Mouse (Mus musculus) heart, embryonic 15.5 days (tissue): ENCODE results near the gene Slc12a3. TPM values are rescaled to one million over a fixed set of nuclear protein-coding genes. Genes with fewer than 3 reads are reported as not detected.
A peak's percentile ranks its signal among the peaks of the same experiment; 100 is the strongest.

Source experiments
- ATAC-seq: fragments of 200-750 bp; cut with Nextera tagmentation; replicated peaks from 2 replicates; pipeline ENCODE4 v1.8.0; 2017; ENCODE audit warnings: low read depth, moderate TSS enrichment; ENCODE audit not compliant: insufficient number of reproducible peaks, insufficient read depth, low FRiP score
- H3K27ac ChIP-seq: fragments of 300-500 bp; sonication (generic); 2 replicates; pipeline ENCODE4 v1.5.1; 2015; ENCODE audit warnings: mild to moderate bottlenecking, inconsistent platforms
- H3K27me3 ChIP-seq: fragments of 300-500 bp; sonication (generic); 2 replicates; pipeline ENCODE4 v1.6.1; 2015; ENCODE audit warnings: inconsistent platforms
- H3K36me3 ChIP-seq: fragments of 300-500 bp; sonication (generic); 2 replicates; pipeline ENCODE4 v1.6.1; 2015; ENCODE audit warnings: mild to moderate bottlenecking, inconsistent platforms
- H3K4me1 ChIP-seq: fragments of 300-500 bp; sonication (generic); replicated peaks from 2 replicates; pipeline ENCODE4 v1.6.1; 2015; ENCODE audit warnings: inconsistent platforms
- H3K4me2 ChIP-seq: fragments of 300-500 bp; sonication (generic); 2 replicates; pipeline ENCODE4 v1.6.1; 2015; ENCODE audit warnings: inconsistent platforms, mild to moderate bottlenecking, moderate library complexity
- H3K4me3 ChIP-seq: fragments of 300-500 bp; sonication (generic); 2 replicates; pipeline ENCODE4 v1.5.1; 2015; ENCODE audit warnings: mild to moderate bottlenecking, inconsistent platforms
- H3K9ac ChIP-seq: fragments of 300-500 bp; sonication (generic); 2 replicates; pipeline ENCODE4 v1.6.1; 2015; ENCODE audit warnings: mild to moderate bottlenecking, inconsistent platforms
- H3K9me3 ChIP-seq: fragments of 300-500 bp; sonication (generic); replicated peaks from 2 replicates; pipeline ENCODE4 v1.6.1; 2016; ENCODE audit warnings: inconsistent platforms
- WGBS: fragments of 180-500 bp; shearing (Covaris S2); methylation state at CpG from one replicate; pipeline ENCODE4 v1.1.7; 2015; ENCODE audit warnings: mixed read lengths; 5-methylcytosine and 5-hydroxymethylcytosine counted together
- microRNA counts: library from miRNA; unstranded; fragments of <30 nt; microRNA quantifications from one replicate; lab custom pipeline; 2016
- microRNA-seq: library from miRNA; unstranded; fragments of <30 nt; microRNA quantifications from one replicate; pipeline ENCODE4, GENCODE M21; 2016
- polyA plus RNA-seq: library from polyadenylated mRNA; unstranded; fragments of >200 nt; fragmentation: Nextera tagmentation; extraction: Ambion mirVana; gene quantifications from 2 replicates; pipeline ENCODE4 v1.2.1, GENCODE M21; 2015

Slc12a3 gene
- polyA plus RNA-seq, 1 experiment from 2014 or later = 0.15 TPM

DNA sequence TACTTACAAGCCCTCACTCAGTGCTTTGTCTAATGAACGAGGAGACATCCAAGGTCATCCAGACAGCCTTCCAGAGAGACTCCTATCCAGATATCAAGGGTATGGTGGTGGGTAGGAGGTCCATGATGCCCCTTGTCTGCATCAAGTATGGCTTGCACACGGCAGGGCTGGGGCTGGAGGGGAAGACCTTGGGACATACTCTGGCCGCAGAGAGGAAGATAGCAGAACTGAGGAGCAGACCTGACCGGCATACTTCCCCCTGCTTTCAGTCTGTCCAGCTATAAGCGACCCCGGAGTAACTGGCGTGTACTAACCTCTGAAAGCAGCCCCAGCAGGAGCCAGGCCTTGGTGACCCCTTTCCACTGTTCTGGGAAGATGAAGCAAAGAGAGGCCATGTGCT, 80.5 kb downstream of the Slc12a3 start:
- Histone ChIP-seq H3K4me3 (no peak overlapping the region), H3K4me2 (no peak overlapping the region), H3K27me3 (no peaks in the 10 kb centered on the region), H3K4me1 (peaks cover 7% of the 10 kb centered on the region), H3K27ac (no peak overlapping the region), H3K9me3 (no peaks in the 10 kb centered on the region), H3K9ac (no peak overlapping the region), H3K36me3 (no peaks in the 10 kb centered on the region)
- 86% methylated on average over 7 of the region's 7 CpGs for WGBS
- no peak for ATAC-seq

DNA sequence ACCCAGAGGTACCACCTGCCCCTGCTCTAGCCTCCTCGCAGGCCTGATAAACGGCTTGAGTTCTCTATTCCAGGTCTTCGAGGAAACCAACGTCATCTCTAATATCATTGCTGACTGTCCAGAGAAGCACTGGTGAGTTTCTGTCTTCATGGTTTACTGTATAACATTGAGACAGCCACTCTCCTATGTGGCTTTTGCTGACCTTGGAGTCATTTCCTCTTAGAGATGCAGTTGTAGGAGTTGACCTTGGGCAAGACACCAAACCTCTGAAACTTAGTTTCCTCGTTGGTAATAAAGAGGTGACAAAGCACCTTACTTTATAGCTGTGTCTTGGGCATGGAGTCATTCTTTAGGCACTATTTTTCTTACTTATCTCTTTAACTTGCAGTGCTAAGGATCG, 83.5 kb downstream of the Slc12a3 start:
- H3K4me1 ChIP-seq = peaks cover 7% of the 10 kb centered on the region
- H3K36me3 ChIP-seq = no peaks in the 10 kb centered on the region
- no peak overlapping the region for H3K4me2 ChIP-seq
- no peak overlapping the region for H3K9ac ChIP-seq
- no peak for ATAC-seq
- H3K27me3 ChIP-seq = no peaks in the 10 kb centered on the region
- H3K27ac ChIP-seq = no peak overlapping the region
- H3K9me3 ChIP-seq = no peaks in the 10 kb centered on the region
- WGBS = 75% methylated on average over 6 of the region's 6 CpGs
- no peak overlapping the region for H3K4me3 ChIP-seq

- Histone ChIP-seq H3K4me3 (no peak overlapping the region), H3K4me1 (peaks cover 5% of the 10 kb centered on the region), H3K4me2 (no peak overlapping the region), H3K36me3 (no peaks in the 10 kb centered on the region), H3K9ac (no peak overlapping the region), H3K9me3 (no peaks in the 10 kb centered on the region), H3K27ac (no peak overlapping the region), H3K27me3 (no peaks in the 10 kb centered on the region)
- ATAC-seq = no peak
- 80% methylated on average over 6 of the region's 6 CpGs for WGBS
Observed at GRCm38 (mm10) chr8:94413509-94413908, 84.5 kb downstream of the Slc12a3 start.

DNA sequence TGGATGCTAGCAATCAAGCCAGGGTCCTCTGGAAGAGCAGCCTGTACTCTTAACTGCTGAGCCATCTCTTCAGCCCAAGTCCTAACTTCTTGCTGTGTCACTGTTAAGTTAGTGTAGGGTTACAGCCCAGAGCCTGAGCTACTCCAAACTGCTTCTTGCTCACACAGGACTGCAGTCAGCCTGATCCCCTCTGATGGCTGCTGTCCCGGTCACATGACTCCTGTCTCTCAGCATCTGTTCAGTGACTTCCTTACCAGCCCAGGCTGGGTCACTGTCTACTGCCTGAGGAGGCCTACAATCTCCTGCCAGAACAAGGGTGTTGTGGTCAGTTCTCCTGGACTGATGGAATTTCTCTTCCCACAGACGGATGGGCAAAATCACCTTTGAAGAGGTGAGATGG, 86.2 kb downstream of the Slc12a3 start:
- Histone ChIP-seq H3K9me3 (no peaks in the 10 kb centered on the region), H3K9ac (no peak overlapping the region), H3K4me1 (no peaks in the 10 kb centered on the region), H3K36me3 (no peaks in the 10 kb centered on the region), H3K4me3 (no peak overlapping the region), H3K4me2 (no peak overlapping the region), H3K27me3 (no peaks in the 10 kb centered on the region), H3K27ac (no peak overlapping the region)
- 58% methylated on average over 2 of the region's 2 CpGs for WGBS
- no peak for ATAC-seq

MicroRNAs encoded within 50 kb of the gene (microRNA counts, 519-probe panel; counts per million panel counts)
- microRNA mmu-miR-138 (lab: Ali Mortazavi, UCI) = 2,658 counts per million, percentile 61 among the panel's probes with 10 or more counts

Small RNAs within 50 kb of the gene (microRNA-seq; reads per million reads assigned to microRNA genes)
- gene Mir138-2 = 99.8 reads per million, percentile 49 among the genes with 10 or more reads in this experiment

Other genes starting within 250 kb of the Slc12a3 start
- 8.0 and 9.9 TPM in 2 replicates for gene Bbs2, start 230.3 kb upstream of the Slc12a3 start, polyA plus RNA-seq
- gene Mt4, start 192.0 kb upstream of the Slc12a3 start, polyA plus RNA-seq = not detected in 2 replicates
- 56.5 and 69.8 TPM in 2 replicates for gene Mt3, start 176.6 kb upstream of the Slc12a3 start, polyA plus RNA-seq
- gene Mt2, start 156.5 kb upstream of the Slc12a3 start, polyA plus RNA-seq = 47.8 and 51.2 TPM in 2 replicates
- 432 and 538 TPM in 2 replicates for gene Mt1, start 150.1 kb upstream of the Slc12a3 start, polyA plus RNA-seq
- 51.6 and 60.7 TPM in 2 replicates for gene Nup93, start 114.6 kb upstream of the Slc12a3 start, polyA plus RNA-seq
- 91.4 and 94.8 TPM in 2 replicates for gene Herpud1, start 57.2 kb downstream of the Slc12a3 start, polyA plus RNA-seq
- 0.28 and 0.53 TPM in 2 replicates for gene Nlrc5, start 105.2 kb downstream of the Slc12a3 start, polyA plus RNA-seq
- 5.0 and 6.7 TPM in 2 replicates for gene Cpne2, start 203.8 kb downstream of the Slc12a3 start, polyA plus RNA-seq